In genomic region chr8:124925544-124926266, GRCm38 (mm10) we compare ENCODE assay signal across 10 mouse cellular contexts. TPM values are rescaled to one million over a fixed set of nuclear protein-coding genes. Genes with fewer than 3 reads are reported as not detected.
DNase-seq lines count a peak whose midpoint lies in the region; ATAC-seq lines count a peak whose summit lies in the region.
"Had no signal": no experiment of that assay in that cellular context is flagged by ENCODE, and none has a peak within 500 bp of the region (broad histone marks: within the 10 kb centered on the region; RNA-seq: fewer than 3 reads in every experiment).

No protein-coding gene starts in this region.

- WGBS in lung, embryonic 15.5 days, result 49% methylated on average over 14 of the region's 14 CpGs
- 53% methylated on average over 14 of the region's 14 CpGs for WGBS in intestine, embryonic 16.5 days
- 54% methylated on average over 14 of the region's 14 CpGs for WGBS in stomach, embryonic 16.5 days
- 80% methylated on average over 14 of the region's 14 CpGs for WGBS in neural tube, embryonic 15.5 days

- no peaks in the 10 kb centered on the region for H3K36me3 ChIP-seq in lung, embryonic 15.5 days
- no peaks in the 10 kb centered on the region for H3K36me3 ChIP-seq in intestine, embryonic 16.5 days (ENCODE audit: control insufficient read depth, insufficient read depth, low read length)
- no peaks in the 10 kb centered on the region for H3K36me3 ChIP-seq in stomach, embryonic 16.5 days (ENCODE audit: control insufficient read depth, insufficient read depth, low read length)
- H3K36me3 ChIP-seq in neural tube, embryonic 15.5 days, result 0 out of 2 replicates have a peak, but pooled peaks cover 4% of the 10 kb centered on the region

- H3K9me3 ChIP-seq in lung, embryonic 15.5 days, result no peaks in the 10 kb centered on the region
- no peaks in the 10 kb centered on the region for H3K9me3 ChIP-seq in intestine, embryonic 16.5 days (ENCODE audit: control insufficient read depth, low read length)
- H3K9me3 ChIP-seq in stomach, embryonic 16.5 days (replicated peaks; ENCODE audit: control insufficient read depth, low read length), result no peaks in the 10 kb centered on the region
- no peaks in the 10 kb centered on the region for H3K9me3 ChIP-seq in neural tube, embryonic 15.5 days (replicated peaks)

- DNase-seq in adrenal gland, postnatal 14 days, result peak; percentile 41
- no peak for DNase-seq in adrenal gland, postnatal 10 days
- no peak for DNase-seq in lung, postnatal 14 days
- DNase-seq in gastrocnemius, adult 18-20 months (ENCODE audit: low spot score), result no peak

- no peak for ATAC-seq in lung, embryonic 15.5 days (ENCODE audit: borderline replicate concordance, extremely low read depth, low FRiP score, low TSS enrichment)
- no peak for ATAC-seq in intestine, embryonic 16.5 days
- no peak for ATAC-seq in stomach, embryonic 16.5 days (ENCODE audit: insufficient read depth, low FRiP score)
- no peak for ATAC-seq in neural tube, embryonic 15.5 days (ENCODE audit: low FRiP score)
- ATAC-seq: inflammation-experienced regulatory T-cells, adult 6 months; midbrain, embryonic 16.5 days had no signal

- no peaks in the 10 kb centered on the region for H3K27me3 ChIP-seq in lung, embryonic 15.5 days
- H3K27me3 ChIP-seq in intestine, embryonic 16.5 days (replicated peaks; ENCODE audit: control insufficient read depth, insufficient read depth, low read length), result no peaks in the 10 kb centered on the region
- H3K27me3 ChIP-seq in stomach, embryonic 16.5 days (ENCODE audit: control insufficient read depth, insufficient read depth, low read length), result no peaks in the 10 kb centered on the region
- H3K27me3 ChIP-seq in neural tube, embryonic 15.5 days (replicated peaks), result no peaks in the 10 kb centered on the region

- H3K4me3 ChIP-seq in lung, embryonic 15.5 days, result no peak overlapping the region
- H3K4me3 ChIP-seq in intestine, embryonic 16.5 days (ENCODE audit: low read length), result no peak overlapping the region
- H3K4me3 ChIP-seq in stomach, embryonic 16.5 days (replicated peaks; ENCODE audit: low read length), result no peak overlapping the region
- no peak overlapping the region for H3K4me3 ChIP-seq in neural tube, embryonic 15.5 days (replicated peaks)

- no peak overlapping the region for H3K9ac ChIP-seq in lung, embryonic 15.5 days
- no peak overlapping the region for H3K9ac ChIP-seq in intestine, embryonic 16.5 days (ENCODE audit: low read depth, low read length)
- no peak overlapping the region for H3K9ac ChIP-seq in stomach, embryonic 16.5 days (ENCODE audit: low read length)
- H3K9ac ChIP-seq in neural tube, embryonic 15.5 days (replicated peaks), result no peak overlapping the region

- peak overlapping the region; percentile 72; the same call in 1 of the 2 replicates for H3K27ac ChIP-seq in lung, embryonic 15.5 days
- peak overlapping the region; percentile 68 for H3K27ac ChIP-seq in intestine, embryonic 16.5 days (ENCODE audit: low read length)
- H3K27ac ChIP-seq in stomach, embryonic 16.5 days (ENCODE audit: low read length), result peak overlapping the region; percentile 54; the same call in 1 of the 2 replicates
- no peak overlapping the region for H3K27ac ChIP-seq in neural tube, embryonic 15.5 days (replicated peaks)

- H3K4me2 ChIP-seq in lung, embryonic 15.5 days, result no peak overlapping the region
- H3K4me2 ChIP-seq in intestine, embryonic 16.5 days (ENCODE audit: low read depth, low read length), result no peak overlapping the region
- H3K4me2 ChIP-seq in stomach, embryonic 16.5 days (ENCODE audit: low read depth, low read length), result no peak overlapping the region
- H3K4me2 ChIP-seq in neural tube, embryonic 15.5 days, result no peak overlapping the region

- H3K4me1 ChIP-seq in lung, embryonic 15.5 days, result peaks cover 36% of the 10 kb centered on the region
- peaks cover 34% of the 10 kb centered on the region for H3K4me1 ChIP-seq in intestine, embryonic 16.5 days (ENCODE audit: control insufficient read depth, insufficient read depth, low read length)
- peaks cover 27% of the 10 kb centered on the region for H3K4me1 ChIP-seq in stomach, embryonic 16.5 days (ENCODE audit: control insufficient read depth, insufficient read depth, low read length)
- peaks cover 41% of the 10 kb centered on the region for H3K4me1 ChIP-seq in neural tube, embryonic 15.5 days

RNA-seq across cellular contexts. Expression of gene Egln1, which starts 23.4 kb away (rescaled TPM):
- 63.4 and 77.1 TPM in 2 replicates for total RNA-seq in adrenal gland, postnatal 14 days (2021)
- total RNA-seq in adrenal gland, postnatal 10 days (2021), result 10 to 100 TPM; 66.9 to 73.0 TPM
- 12.0 and 13.3 TPM in 2 replicates for polyA plus RNA-seq in lung, embryonic 15.5 days (2015; fragmentation: Nextera tagmentation; extraction: Ambion mirVana)
- polyA plus RNA-seq in intestine, embryonic 16.5 days (2015; fragmentation: Nextera tagmentation; extraction: Ambion mirVana), result 9.4 and 11.0 TPM in 2 replicates
- 12.4 and 12.9 TPM in 2 replicates for polyA plus RNA-seq in stomach, embryonic 16.5 days (2015; fragmentation: Nextera tagmentation; extraction: Ambion mirVana)
- total RNA-seq in gastrocnemius, adult 18-20 months (2021), result 100 to 1,000 TPM; 155 to 180 TPM
- 15.7 and 16.4 TPM in 2 replicates for polyA plus RNA-seq in neural tube, embryonic 15.5 days (2015; fragmentation: Nextera tagmentation; extraction: Ambion mirVana)

RNA-seq across cellular contexts. Expression of gene Sprtn, which starts 28.0 kb away (rescaled TPM):
- total RNA-seq in adrenal gland, postnatal 14 days (2021), result 20.1 and 21.3 TPM in 2 replicates
- total RNA-seq in adrenal gland, postnatal 10 days (2021), result 10 to 100 TPM; 20.2 to 21.3 TPM
- 10.3 and 10.5 TPM in 2 replicates for polyA plus RNA-seq in lung, embryonic 15.5 days (2015; fragmentation: Nextera tagmentation; extraction: Ambion mirVana)
- polyA plus RNA-seq in intestine, embryonic 16.5 days (2015; fragmentation: Nextera tagmentation; extraction: Ambion mirVana), result 6.1 and 6.7 TPM in 2 replicates
- 7.3 and 8.3 TPM in 2 replicates for polyA plus RNA-seq in stomach, embryonic 16.5 days (2015; fragmentation: Nextera tagmentation; extraction: Ambion mirVana)
- total RNA-seq in gastrocnemius, adult 18-20 months (2021), result 1 to 10 TPM; 5.5 to 5.9 TPM
- polyA plus RNA-seq in neural tube, embryonic 15.5 days (2015; fragmentation: Nextera tagmentation; extraction: Ambion mirVana), result 7.3 and 8.1 TPM in 2 replicates

RNA-seq across cellular contexts. Expression of gene Exoc8, which starts 28.2 kb away (rescaled TPM):
- total RNA-seq in adrenal gland, postnatal 14 days (2021), result 21.5 and 23.8 TPM in 2 replicates
- 10 to 100 TPM; 21.0 to 21.1 TPM for total RNA-seq in adrenal gland, postnatal 10 days (2021)
- 8.8 and 9.7 TPM in 2 replicates for polyA plus RNA-seq in lung, embryonic 15.5 days (2015; fragmentation: Nextera tagmentation; extraction: Ambion mirVana)
- 3.2 and 6.0 TPM in 2 replicates for polyA plus RNA-seq in intestine, embryonic 16.5 days (2015; fragmentation: Nextera tagmentation; extraction: Ambion mirVana)
- 5.6 and 6.0 TPM in 2 replicates for polyA plus RNA-seq in stomach, embryonic 16.5 days (2015; fragmentation: Nextera tagmentation; extraction: Ambion mirVana)
- total RNA-seq in gastrocnemius, adult 18-20 months (2021), result 1 to 10 TPM; 6.9 to 7.4 TPM
- 12.2 and 12.7 TPM in 2 replicates for polyA plus RNA-seq in neural tube, embryonic 15.5 days (2015; fragmentation: Nextera tagmentation; extraction: Ambion mirVana)
